Mouse (Mus musculus) layer of hippocampus, adult 2 months (tissue): ENCODE results near the gene Hoxc5. TPM values are rescaled to one million over a fixed set of nuclear protein-coding genes. Genes with fewer than 3 reads are reported as not detected.

Experiments used
- DNase-seq, 2 experiments: peaks; one replicate each; pipeline ENCODE4 v3.0.0; 2022; ENCODE audit warnings: low spot score in 2 of 2
- H3K27ac ChIP-seq: fragments of 200-600 bp; 2 replicates; pipeline ENCODE4 v1.8.1; 2022
- H3K4me3 ChIP-seq: fragments of 200-600 bp; 2 replicates; pipeline ENCODE4 v1.8.1; 2022; ENCODE audit warnings: mild to moderate bottlenecking
- CTCF ChIP-seq: fragments of 200-600 bp; conservative IDR thresholded peaks from 2 replicates; pipeline ENCODE4 v1.8.1; 2022; ENCODE audit warnings: antibody characterized with exemption, mild to moderate bottlenecking, moderate library complexity
- total RNA-seq, 2 experiments: library from RNA; stranded (reverse); gene quantifications; 2 replicates each; pipeline ENCODE4 v1.2.3; 2021

Gene Hoxc5
- total RNA-seq, 2 experiments from 2014 or later: not detected

DNA sequence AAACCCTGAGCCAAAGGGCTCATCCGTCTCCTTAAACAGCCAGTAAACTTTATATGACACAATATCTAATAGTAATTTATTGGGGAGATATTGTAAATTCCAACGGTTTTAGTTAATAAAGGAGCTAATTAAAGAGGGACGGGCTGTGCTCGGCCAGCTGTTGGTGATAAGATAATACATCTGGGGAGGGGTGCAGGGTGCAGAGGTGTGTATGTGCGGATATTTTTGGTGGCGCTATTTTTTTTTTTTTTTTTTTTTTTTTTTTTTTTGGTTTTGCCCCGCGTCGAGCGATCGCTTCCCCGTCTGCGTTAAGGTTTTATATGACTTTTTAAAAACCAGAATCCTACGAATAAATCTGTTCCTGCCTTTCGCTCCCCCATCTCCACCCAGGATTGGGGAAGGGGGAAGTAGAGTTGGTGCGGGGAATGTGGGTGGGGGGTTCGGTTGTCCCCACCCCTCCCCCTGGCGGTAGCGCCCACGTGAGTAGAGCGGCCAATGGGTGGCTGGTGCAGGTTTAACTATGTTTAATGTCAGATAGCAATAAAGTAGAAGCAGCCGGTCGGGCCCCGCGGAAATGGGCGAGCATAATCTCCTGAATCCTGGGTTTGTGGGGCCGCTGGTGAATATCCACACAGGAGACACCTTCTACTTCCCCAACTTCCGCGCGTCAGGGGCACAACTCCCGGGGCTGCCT lies 30.8 kb upstream of the Hoxc5 start, which contains the start of gene Hoxc12:
TSS of gene Hoxc12 (plus strand) at position 479 of the 694 bp plus-strand sequence.
- TF ChIP-seq CTCF: no peak
- DNase-seq: no peak
- no peak within 1 kb of the TSS for H3K4me3 ChIP-seq
- no peak within 1 kb of the TSS for H3K27ac ChIP-seq

DNA sequence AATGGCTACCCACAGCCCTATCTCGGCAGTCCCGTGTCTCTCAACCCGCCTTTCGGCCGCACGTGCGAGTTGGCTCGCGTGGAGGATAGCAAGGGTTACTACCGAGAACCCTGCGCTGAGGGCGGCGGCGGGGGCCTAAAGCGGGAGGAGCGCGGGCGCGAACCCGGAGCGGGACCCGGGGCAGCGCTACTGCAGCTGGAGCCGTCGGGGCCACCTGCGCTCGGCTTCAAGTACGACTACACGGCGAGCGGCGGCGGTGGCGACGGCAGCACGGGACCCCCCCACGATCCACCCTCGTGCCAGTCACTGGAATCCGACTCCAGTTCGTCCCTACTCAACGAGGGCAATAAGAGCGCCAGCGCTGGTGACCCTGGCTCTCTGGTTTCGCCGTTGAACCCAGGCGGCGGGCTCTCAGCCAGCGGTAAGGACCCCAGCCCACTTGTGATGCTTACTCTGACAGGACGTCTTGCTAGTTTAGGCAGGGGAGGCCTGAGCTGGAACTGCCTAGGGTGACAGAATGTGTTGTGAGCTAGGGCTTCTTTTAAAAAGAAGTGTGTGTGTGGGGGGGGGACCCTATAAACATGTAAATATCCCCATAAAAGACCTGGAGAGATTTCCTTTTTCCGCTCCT lies 30.1 kb upstream of the Hoxc5 start:
- no peak for TF ChIP-seq CTCF
- no peak overlapping the region for H3K4me3 ChIP-seq
- DNase-seq: no peak
- no peak overlapping the region for H3K27ac ChIP-seq

DNA sequence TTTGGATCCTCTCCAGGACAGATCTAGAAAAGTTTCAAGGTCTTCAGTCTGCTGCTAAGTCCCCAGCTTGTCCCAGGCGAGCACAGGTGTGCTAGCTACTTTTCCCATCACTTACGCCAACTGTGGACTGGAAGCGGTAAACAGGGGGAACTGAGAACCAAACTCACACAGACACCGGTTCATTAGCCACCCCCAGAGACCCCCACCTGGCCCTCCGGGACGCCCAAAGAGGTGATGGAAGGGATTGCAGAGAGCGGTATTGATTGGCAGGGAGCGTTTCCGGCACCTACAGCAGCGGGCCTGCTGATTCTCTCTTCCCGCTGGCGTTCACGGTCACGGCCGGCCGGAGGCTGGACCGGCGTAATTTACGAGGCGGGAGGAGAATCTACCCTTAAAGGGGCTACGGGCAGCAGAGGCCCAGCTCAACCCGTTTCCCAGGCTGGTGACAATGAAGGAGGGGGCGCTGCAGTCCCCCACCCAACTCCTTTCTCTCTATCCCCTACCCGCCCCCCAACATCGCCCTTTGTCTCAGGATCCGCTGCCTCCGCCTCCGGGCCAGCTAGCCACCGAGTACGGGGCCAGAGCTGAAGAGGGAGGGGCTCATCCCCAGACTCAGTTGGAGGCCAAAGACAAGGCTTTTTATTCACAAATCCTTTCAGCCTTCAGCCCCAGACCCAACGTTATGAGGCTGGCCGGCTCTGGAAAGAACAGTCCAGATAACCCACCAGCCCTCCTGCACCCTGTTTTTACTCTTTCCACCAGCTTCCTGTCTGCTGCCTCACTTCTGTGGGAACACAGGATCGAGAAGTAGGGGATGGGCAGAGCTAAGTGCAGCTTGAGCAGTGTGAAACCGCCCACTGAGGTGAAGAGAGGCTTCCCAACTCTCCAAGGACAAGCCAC lies 27.7 kb upstream of the Hoxc5 start:
- no peak for TF ChIP-seq CTCF
- Histone ChIP-seq H3K4me3 (no peak overlapping the region), H3K27ac (no peak overlapping the region)
- no peak for DNase-seq

DNA sequence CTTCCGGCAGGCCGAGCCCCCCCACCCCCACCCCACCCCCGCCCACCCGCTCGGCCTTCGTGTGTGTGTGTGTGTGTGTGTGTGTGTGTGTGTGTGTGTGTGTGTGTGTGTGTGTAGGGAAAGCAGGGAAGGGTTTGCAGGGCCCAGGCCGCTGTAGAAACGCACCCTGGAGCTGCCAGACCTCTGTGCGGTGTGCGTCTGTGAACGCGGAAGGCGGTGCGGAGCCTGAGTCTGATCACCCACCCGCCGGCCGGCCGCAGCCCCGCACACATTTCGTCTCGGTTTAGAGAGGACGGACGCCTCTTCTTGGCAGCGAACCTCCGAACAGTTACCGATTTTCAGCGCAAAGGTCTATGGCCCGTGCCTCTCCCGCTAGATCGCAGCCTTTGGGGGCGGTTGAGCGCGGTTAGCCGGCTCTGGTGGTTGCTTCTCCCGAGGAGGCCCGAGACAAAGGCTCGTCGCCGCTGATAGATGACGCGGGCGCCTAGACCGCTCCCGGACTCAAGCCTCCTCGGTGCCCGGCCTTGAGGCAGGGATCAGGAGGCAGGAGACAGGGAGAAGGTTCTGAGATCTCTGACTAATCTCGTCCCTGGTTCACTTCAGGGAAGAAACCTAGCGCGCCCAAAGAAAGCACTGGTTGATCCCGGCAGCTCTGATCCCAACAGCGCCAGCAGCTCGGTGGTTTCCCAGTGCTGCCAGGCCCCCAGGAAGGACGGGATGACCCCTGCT lies 24.3 kb upstream of the Hoxc5 start:
- Histone ChIP-seq H3K4me3 (no peak overlapping the region), H3K27ac (no peak overlapping the region)
- TF ChIP-seq CTCF: no peak
- DNase-seq: no peak

DNA sequence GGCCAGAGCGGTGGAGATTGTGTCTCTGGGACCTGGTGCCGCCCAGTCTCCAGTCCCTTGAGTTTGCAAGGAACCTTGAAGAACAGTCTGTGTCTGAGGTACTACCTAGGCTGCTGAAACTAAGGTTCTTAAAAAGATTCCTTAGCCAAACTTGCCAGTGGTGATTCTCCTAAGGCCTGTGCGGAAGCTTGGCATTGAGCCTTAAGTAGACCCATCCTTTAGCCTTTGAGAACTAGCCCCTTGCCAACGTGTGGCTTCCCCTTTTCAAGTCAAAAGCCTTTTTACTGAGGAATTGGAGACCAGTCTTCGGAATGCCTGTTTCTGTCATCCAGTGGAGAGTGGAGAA lies 23.8 kb upstream of the Hoxc5 start:
- no peak for TF ChIP-seq CTCF
- Histone ChIP-seq H3K4me3 (no peak overlapping the region), H3K27ac (no peak overlapping the region)
- DNase-seq: no peak

DNA sequence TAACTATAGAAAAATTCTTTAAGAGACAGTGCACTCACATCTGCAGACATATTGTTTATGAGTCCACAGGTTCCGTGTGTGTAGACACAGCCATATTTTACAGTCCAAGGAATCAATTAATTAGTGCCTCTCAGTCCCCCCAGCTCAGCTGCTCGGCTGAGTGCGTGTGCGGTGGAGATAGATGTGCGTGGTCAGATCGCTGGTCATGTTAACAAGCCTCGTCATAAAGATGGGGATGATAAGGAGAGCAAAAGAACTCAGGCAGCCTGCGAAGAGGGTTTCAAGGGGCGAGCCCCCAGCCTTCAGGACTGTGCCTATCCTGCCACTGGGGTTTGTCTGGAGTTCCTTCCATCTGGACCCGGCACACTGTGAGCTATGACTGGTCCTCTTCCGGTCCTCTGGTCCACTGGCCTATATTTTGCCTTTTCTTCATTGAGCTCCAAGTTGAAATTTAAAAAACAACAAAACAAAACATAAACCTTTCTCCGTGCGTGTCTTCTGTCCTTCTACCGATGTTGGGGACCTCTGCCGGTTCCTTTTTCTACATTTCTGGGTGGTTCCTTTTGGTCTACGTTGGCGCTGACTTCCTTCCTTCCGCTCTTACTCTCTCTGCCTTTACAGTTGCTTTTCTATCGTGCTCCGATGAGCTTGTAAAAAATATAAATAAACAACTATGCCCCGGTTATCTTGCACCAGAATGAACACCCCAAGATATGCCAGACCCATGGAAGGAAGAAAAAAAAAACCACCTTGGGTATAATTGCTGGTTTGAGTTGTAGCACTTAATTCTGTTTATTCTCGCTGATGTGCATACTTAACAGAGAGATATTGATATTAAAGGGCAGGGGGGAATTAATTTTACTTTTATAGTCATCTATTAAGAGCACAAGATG lies 21.8 kb upstream of the Hoxc5 start:
- no peak for DNase-seq
- TF ChIP-seq CTCF: no peak
- Histone ChIP-seq H3K27ac (no peak overlapping the region), H3K4me3 (no peak overlapping the region)

DNA sequence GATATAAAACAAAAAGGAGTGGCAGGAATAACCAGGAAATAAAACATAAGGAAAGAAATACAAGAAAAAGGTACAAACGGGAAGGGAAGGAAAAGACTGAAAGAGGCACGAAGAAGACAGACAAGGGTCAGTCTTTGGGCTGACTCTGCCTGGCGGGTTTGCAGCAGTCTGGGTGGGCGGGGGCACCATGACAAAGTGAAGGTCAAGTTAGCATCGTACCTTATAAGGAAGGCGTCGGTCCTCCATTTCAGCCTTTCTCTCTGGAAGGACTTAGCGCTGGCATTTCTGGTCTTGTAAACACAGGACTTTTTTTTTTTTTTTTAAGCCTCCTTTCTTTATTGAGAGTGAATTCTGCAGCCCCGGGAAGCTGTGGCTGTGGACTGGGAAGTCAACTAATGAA lies 20.0 kb upstream of the Hoxc5 start:
- Histone ChIP-seq H3K27ac (no peak overlapping the region), H3K4me3 (no peak overlapping the region)
- DNase-seq: no peak
- TF ChIP-seq CTCF: no peak

DNA sequence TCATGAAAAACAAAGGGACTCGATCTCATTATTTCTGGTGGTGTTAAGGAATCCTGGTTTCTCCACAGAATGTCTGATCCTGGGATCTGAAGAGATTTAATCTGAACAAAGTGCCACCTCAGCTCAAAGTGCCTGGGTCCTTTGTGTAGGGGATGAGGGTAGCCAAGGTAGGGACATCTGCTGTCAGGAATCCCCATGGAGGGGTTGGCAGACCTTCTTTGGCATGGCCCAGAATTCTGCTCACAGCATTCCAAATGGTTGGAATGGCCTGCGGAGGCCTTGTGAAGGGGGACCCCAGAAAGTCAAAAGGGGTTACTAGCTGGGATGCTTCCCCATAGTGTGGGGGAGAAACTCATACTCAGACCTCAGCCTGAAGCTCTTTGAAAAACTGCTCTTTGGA lies 18.4 kb upstream of the Hoxc5 start:
- no peak for TF ChIP-seq CTCF
- no peak overlapping the region for H3K4me3 ChIP-seq
- DNase-seq: no peak
- H3K27ac ChIP-seq: no peak overlapping the region

DNA sequence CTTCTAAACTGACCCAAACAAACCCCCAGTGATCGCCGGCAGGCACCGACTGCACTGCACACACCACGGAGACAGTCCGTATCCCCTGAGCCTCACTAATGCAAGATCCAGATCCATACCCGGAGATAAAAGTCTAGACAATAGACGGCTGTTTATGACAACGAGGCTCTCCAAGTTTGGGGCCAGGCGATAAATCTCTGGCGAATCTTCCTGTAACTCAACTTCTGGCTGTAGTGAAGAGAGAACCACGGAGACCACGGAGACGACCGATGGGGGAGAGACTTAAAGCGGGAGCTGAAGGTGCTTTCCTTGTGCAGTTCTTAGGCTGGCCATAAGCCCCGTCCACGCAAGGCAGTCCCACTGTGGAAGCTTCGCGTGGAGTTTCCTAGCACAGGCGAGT lies 17.5 kb upstream of the Hoxc5 start:
- no peak for DNase-seq
- no peak overlapping the region for H3K27ac ChIP-seq
- no peak for TF ChIP-seq CTCF
- H3K4me3 ChIP-seq: no peak overlapping the region

DNA sequence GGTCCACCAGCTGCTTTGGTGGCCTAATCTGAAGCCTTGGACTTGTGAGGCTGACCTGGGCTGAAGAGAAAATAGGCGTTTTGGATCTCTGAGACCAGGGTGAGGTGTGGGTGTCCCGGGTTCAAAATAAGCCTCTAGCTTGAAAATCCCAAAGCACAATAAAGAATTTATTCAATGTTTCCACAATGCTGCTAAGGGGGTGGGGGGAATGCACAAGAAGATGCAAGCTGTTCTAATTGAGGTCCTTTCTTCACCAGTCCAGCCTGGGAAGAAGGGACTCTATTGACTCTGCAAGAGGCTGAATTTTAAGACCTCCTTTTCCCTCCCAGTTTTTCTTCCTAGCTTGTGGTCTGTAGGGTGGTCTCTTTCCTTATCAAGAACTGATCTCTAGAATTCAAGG lies 16.4 kb upstream of the Hoxc5 start:
- Histone ChIP-seq H3K27ac (no peak overlapping the region), H3K4me3 (no peak overlapping the region)
- TF ChIP-seq CTCF: no peak
- no peak for DNase-seq

DNA sequence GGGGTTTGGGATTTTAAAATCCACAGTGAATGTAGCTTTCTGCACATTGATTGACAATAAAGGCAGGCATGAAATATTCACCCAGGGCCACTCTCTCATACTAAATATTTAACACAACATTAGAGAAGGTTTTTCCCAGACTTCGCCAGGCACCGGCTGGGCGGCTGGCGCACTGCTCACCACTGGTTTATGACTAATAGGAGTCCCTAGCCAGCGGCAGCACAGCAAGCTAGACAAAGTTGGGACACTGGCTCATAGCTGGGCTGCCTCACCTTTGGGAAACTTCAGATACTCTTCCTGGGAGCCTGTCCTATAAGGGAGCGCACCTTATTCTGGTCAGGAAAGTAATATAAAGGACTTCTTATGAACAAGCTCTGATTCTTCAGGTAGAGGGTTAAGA lies 13.7 kb upstream of the Hoxc5 start:
- no peak overlapping the region for H3K27ac ChIP-seq
- no peak for DNase-seq
- no peak overlapping the region for H3K4me3 ChIP-seq
- TF ChIP-seq CTCF: no peak
